Mouse (Mus musculus) stomach, postnatal 0 days (tissue): ENCODE measurements at regions not wholly inside any gene's neighbourhood (a gene's known extent, or its start where the extent isn't known, plus 50 kb on each side); places are given as distances from the start of the nearest gene placed in this dataset.

Experiments used
- CTCF ChIP-seq: IDR thresholded peaks from 2 replicates; pipeline ENCODE4 v1.5.1; 2016; ENCODE audit warnings: antibody characterized with exemption, low read depth, mild to moderate bottlenecking, moderate library complexity
- EP300 ChIP-seq: optimal IDR thresholded peaks from 2 replicates; pipeline ENCODE3; 2016; ENCODE audit warnings: antibody characterized with exemption

DNA sequence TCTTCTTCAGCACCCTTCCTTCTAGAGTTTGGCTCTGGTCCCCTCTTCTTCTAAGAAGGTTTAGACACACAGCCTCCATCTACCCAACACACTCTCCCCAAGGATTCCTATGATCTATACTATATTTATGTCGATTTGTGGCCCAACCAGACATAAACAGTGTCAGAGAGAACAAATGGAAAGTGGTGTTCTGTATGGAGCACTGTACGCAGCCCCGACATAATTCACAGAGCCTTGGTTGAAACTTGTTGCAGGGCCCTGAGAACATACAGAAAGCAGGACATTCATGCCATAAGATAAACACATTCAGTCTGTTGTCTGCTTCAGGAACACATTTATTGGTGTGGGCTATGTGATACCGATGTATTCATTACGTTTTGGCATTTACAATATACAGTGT, 463.7 kb upstream of the Pou3f3 start:
- no peak for TF ChIP-seq CTCF
- no peak for TF ChIP-seq EP300
